Mouse (Mus musculus): ENCODE results near the gene Bahd1.

Bahd1 gene

DNA sequence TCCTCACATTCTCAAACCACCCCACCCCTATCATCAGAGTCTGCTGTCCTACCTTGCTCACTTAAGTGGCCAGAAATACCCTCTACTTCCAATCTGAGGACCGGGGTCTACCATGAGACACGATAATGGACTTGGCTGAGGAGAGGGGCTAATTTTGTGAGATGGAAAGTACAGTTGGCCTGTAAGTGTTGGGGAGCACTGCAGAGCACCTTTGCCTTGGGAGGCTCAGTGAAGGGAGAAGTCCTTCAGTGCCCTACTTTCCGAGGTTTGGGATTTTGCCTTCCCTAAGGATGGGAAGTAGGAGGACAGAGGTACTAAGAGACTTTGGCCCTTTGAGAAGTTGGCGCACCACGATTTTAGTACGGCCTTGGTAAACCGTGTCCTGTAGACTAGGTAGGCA, 871 bp upstream of the Bahd1 start:
- no peak for DNase-seq

GRCm38 (mm10) chr2:118900826-118901140, 606 bp downstream of the Bahd1 start:
- DNase-seq, result no peak

- DNase-seq, result peak; percentile 98
Observed at GRCm38 (mm10) chr2:118901175-118902031, 1.2 kb downstream of the Bahd1 start.

- DNase-seq, result peak; percentile 50
Observed at GRCm38 (mm10) chr2:118902051-118903025, 2.2 kb downstream of the Bahd1 start.

GRCm38 (mm10) chr2:118903333-118903741, 3.2 kb downstream of the Bahd1 start:
- DNase-seq, result peak; percentile 68

- no peak for DNase-seq
Observed at GRCm38 (mm10) chr2:118905433-118906117, 5.4 kb downstream of the Bahd1 start.

DNA sequence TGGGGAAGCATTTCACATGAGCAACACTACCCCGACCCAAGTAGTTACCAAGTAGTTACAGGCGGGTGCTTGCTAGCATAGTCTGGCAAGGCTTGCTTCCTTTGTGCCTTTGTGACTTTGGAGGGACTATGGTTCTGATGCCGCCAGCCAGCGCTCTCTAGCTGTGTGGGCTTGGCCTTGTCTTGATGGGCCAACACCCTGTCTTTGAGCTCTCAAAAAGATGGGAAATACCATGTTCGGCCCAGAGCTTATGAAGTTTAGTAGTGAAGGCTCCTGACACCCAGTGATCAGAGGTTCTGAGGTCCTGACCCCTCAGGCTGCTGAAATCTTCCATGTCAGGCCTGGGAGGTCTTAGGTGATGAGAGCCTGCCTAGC, 5.9 kb downstream of the Bahd1 start:
- DNase-seq, result no peak

DNA sequence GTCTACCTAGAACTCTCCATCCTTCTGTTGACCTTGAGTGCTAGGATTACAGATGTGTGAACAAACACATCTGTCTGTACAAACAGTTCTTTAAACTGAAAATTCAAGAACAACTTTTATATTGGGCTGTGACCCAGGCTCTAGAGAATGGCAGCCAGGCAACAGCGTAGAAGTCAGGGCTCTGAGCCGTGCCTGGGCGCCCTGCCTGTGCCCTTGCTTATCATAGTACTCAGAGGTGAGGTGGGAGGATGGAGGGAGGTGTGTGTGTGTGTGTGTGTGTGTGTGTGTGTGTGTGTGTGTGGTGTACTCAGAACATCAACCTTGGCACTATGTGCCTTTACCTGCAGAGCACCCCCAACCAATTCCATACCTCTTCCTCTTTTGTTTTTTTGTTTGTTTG, 7.6 kb downstream of the Bahd1 start:
- DNase-seq, result no peak

DNA sequence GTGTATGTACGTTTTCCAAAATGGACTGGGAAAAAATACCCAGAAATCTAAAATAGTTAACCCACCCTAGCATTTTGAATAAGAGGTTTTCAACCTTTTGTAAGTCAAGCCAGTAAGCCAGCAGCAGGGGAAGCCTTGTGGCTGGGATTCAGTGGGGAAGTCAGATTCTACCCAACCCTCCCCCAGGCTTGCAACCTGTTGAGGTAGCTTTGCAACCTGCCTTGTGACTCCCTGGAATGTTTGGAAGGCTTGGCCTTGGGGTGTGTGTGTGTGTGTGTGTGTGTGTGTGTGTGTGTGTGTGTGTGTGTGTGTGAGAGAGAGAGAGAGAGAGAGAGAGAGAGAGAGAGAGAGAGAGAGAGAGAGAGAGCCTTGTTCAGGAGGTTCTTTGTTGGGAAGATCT, 9.0 kb downstream of the Bahd1 start:
- DNase-seq, result no peak

- DNase-seq, result peak; percentile 5
Observed at GRCm38 (mm10) chr2:118910605-118911278, 10.6 kb downstream of the Bahd1 start.

- peak; percentile 22 for DNase-seq
Observed at GRCm38 (mm10) chr2:118912706-118913105, 12.5 kb downstream of the Bahd1 start.

GRCm38 (mm10) chr2:118913551-118914276, 13.5 kb downstream of the Bahd1 start:
- peak; percentile 73 for DNase-seq

- peak; percentile 38 for DNase-seq
Observed at GRCm38 (mm10) chr2:118914685-118915084, 14.5 kb downstream of the Bahd1 start.

- peak; percentile 7 for DNase-seq
Observed at GRCm38 (mm10) chr2:118916436-118916835, 16.3 kb downstream of the Bahd1 start.

GRCm38 (mm10) chr2:118918543-118918942, 18.4 kb downstream of the Bahd1 start:
- DNase-seq, result no peak

GRCm38 (mm10) chr2:118920428-118920827, 20.3 kb downstream of the Bahd1 start:
- peak; percentile 26 for DNase-seq

DNA sequence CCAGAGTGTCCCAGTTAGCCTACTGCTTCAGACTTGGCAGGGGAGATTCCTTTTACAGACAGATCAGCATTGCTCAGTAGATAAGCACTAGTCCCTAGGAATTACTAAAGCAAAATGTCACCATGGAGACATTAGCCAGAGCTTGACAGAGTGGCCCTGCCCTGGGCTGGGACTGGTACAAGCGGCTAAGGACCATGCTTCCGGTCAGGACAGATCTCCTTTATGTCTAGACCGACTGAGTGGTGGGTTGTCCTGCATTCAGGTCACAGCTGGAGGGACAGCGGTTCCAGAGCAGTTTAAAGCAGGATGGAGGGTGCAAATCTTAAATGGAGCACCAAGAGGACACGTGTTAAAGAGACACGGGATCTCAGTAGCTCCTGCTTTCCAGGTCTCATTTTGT, 25.8 kb downstream of the Bahd1 start:
- peak; percentile 38 for DNase-seq

DNA sequence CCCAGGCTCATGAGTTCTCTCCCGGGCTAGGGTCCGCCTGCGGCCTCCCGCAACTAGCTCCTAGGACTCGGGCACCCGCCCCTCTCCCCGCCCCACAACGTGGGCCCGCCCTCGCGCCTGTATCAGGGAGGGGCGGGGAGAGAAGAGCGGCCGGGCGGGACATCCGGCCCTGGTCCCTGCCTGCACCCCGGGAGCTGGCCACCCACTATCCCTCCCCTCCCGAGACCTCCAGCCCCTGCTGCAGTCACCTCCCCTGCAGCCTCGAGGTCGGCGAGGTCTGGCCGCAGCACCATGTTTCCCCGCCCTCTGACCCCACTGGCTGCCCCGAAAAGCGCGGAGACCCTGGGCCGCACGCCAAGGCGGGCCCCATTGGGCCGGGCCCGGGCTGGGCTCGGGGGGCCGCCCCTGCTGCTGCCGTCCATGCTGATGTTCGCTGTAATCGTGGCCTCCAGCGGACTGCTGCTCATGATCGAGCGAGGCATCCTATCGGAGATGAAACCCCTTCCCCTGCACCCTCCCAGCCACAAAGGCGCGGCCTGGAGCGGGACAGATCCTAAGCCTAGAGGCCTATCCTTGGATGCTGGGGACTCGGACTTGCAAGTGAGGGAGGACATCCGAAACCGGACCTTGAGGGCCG, 26.3 kb downstream of the Bahd1 start, which contains the start of gene Chst14:
Chst14 (plus strand) TSS at position 136 of the 637 bp plus-strand sequence.
- peak; percentile 58 for DNase-seq

DNA sequence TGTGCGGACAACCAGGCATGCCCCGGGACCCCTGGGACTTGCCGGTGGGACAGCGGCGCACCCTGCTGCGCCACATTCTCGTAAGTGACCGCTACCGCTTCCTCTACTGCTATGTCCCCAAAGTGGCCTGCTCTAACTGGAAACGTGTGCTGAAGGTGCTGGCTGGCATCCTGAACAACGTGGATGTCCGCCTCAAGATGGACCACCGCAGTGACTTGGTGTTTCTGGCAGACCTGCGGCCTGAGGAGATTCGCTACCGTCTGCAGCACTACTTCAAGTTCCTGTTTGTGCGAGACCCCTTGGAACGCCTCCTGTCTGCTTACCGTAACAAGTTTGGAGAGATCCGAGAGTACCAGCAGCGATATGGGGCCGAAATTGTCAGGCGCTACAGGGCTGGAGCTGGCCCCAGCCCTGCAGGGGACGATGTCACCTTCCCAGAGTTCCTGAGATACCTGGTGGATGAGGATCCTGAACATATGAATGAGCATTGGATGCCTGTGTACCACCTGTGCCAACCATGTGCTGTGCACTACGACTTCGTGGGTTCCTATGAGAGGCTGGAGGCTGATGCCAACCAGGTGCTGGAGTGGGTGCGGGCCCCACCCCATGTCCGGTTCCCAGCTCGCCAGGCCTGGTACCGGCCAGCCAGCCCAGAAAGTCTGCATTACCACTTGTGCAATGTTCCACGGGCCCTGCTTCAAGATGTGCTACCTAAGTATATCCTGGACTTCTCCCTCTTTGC, 27.0 kb downstream of the Bahd1 start:
- DNase-seq, result peak; percentile 31

DNA sequence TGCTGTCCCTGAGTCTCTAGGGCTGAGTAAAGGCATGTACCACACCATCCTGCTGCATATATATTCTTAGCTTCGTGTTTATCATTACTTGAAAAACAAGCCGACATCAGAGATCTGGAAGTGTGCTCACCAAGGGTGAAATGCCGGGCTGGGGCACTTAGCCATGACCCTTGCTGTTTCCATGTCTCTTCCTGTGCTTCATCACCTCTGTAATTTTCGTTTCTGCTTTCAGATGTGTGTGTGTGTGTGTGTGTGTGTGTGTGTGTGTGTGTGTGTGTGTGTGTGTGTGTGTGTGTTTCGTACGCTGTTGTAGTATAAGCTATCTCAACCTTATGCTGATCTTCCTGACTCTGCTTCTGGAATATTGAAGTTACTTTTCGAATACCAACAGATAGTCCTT, 41.2 kb downstream of the Bahd1 start:
- DNase-seq, result no peak

DNA sequence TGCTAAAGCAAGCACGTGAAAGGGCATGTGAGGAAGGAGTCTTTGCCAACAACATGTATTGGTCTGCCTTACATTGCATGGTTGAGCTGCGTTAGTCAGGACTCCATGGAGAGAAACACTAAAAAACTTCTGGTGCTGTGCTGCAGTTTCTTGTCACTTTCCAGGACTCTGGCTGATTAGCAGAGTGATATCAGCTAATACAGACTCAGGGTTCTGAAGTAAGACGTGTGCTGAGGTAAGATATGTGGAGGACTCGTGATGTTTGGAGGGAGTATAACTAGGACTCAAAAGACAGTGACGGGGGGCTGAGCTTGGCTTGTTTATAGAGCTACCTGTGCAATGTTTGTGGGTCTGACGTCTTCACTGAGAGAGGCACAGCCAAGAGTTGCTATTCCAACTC, 43.1 kb downstream of the Bahd1 start:
- no peak for DNase-seq
